Mouse (Mus musculus): ENCODE results near the gene Phlda3.

Phlda3 gene

GRCm38 (mm10) chr1:135794216-135795134 lies 28.6 kb downstream of the Phlda3 start:
- DNase-seq = no peak

GRCm38 (mm10) chr1:135798492-135798891 lies 32.6 kb downstream of the Phlda3 start:
- DNase-seq = no peak

GRCm38 (mm10) chr1:135799109-135799627 lies 33.2 kb downstream of the Phlda3 start:
- no peak for DNase-seq

GRCm38 (mm10) chr1:135800192-135800950 lies 34.5 kb downstream of the Phlda3 start:
- DNase-seq = no peak

- DNase-seq = no peak
Observed at GRCm38 (mm10) chr1:135807546-135807945, 41.6 kb downstream of the Phlda3 start.

- no peak for DNase-seq
Observed at GRCm38 (mm10) chr1:135810180-135810579, 44.3 kb downstream of the Phlda3 start.

GRCm38 (mm10) chr1:135811016-135811646 lies 45.2 kb downstream of the Phlda3 start:
- peak; percentile 65 for DNase-seq

GRCm38 (mm10) chr1:135812205-135812604 lies 46.3 kb downstream of the Phlda3 start:
- DNase-seq = no peak

GRCm38 (mm10) chr1:135812618-135813017 lies 46.7 kb downstream of the Phlda3 start:
- no peak for DNase-seq

GRCm38 (mm10) chr1:135813071-135813470 lies 47.2 kb downstream of the Phlda3 start:
- DNase-seq = no peak

GRCm38 (mm10) chr1:135813687-135814395 lies 47.9 kb downstream of the Phlda3 start:
- no peak for DNase-seq

- no peak for DNase-seq
Observed at GRCm38 (mm10) chr1:135814531-135814930, 48.6 kb downstream of the Phlda3 start.

- DNase-seq = no peak
Observed at GRCm38 (mm10) chr1:135817595-135817994, 51.7 kb downstream of the Phlda3 start.

- no peak for DNase-seq
Observed at GRCm38 (mm10) chr1:135818481-135819086, 52.7 kb downstream of the Phlda3 start, which contains the start of gene Lad1. Gene Lad1 (plus strand): TSS chr1:135818598.
